Mouse (Mus musculus): Measurements from ENCODE around the gene Kif27. TPM values are rescaled to one million over a fixed set of nuclear protein-coding genes. Genes with fewer than 3 reads are reported as not detected.

Gene Kif27
- total RNA-seq, 4 experiments from 2014 or later = 4.3 to 6.5 (median 5.6) TPM

GRCm38 (mm10) chr13:58364353-58365175, 5.6 kb upstream of the Kif27 start:
- DNase-seq (ENCODE audit: low spot score in 2 of 2) = no peak

- no peak for DNase-seq (ENCODE audit: low spot score in 2 of 2)
These were observed 357 bp upstream of the Kif27 start for GRCm38 (mm10) chr13:58359304-58359653.

GRCm38 (mm10) chr13:58352996-58353395, 5.9 kb downstream of the Kif27 start:
- DNase-seq (ENCODE audit: low spot score in 2 of 2) = no peak

GRCm38 (mm10) chr13:58350606-58351005, 8.3 kb downstream of the Kif27 start:
- DNase-seq (ENCODE audit: low spot score in 2 of 2) = no peak

- DNase-seq (ENCODE audit: low spot score in 2 of 2) = peak in 1 of 2 experiments; percentile 13
These were observed 14.4 kb downstream of the Kif27 start for GRCm38 (mm10) chr13:58344505-58344904.

GRCm38 (mm10) chr13:58337456-58337855, 21.5 kb downstream of the Kif27 start:
- DNase-seq (ENCODE audit: low spot score in 2 of 2) = no peak

DNA sequence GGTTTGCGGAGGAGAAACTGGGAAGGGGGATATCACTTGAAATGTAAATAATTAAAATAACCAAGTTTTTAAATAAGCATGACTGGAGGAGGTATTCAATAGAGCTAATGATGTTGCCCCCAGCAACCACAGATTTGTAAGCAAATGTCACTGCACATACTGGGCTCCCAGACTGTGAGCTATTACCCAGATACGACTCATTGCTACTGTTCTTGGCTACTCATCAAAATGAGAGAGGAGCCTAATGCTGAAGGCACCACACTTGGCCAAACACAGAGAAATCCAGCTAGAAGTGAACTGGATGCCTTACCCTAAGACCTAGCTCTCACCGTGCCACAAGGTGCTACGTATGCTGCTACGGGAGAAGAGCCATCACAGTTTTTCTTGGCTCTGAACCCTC, 24.8 kb downstream of the Kif27 start:
- DNase-seq (ENCODE audit: low spot score in 2 of 2) = no peak

GRCm38 (mm10) chr13:58317768-58318167, 41.2 kb downstream of the Kif27 start:
- DNase-seq (ENCODE audit: low spot score in 2 of 2) = no peak

DNA sequence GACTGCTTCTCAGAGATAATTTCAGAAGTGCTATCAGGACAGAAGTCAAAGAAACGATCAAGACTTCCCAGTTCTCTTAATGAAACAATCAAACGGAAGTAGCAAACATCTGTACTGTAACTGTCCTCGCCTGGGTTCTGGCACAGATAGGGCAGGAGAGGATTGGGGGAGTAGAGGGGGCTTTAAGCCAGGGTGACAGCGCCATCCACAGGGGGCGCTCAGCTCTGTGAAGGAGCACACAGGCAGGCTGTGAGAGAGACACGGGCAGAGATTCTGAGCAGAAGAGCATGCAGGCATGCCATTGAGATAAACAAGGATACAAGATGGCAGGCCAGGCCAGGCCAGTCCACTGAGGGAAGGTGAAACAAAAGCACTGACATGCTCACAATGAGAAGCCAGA, 43.9 kb downstream of the Kif27 start:
- DNase-seq (ENCODE audit: low spot score in 2 of 2) = no peak

- no peak for DNase-seq (ENCODE audit: low spot score in 2 of 2)
These were observed 45.2 kb downstream of the Kif27 start for GRCm38 (mm10) chr13:58313758-58314157.

GRCm38 (mm10) chr13:58311351-58311750, 47.6 kb downstream of the Kif27 start:
- no peak for DNase-seq (ENCODE audit: low spot score in 2 of 2)

- no peak for DNase-seq (ENCODE audit: low spot score in 2 of 2)
These were observed 49.4 kb downstream of the Kif27 start for GRCm38 (mm10) chr13:58309499-58309898.

GRCm38 (mm10) chr13:58307453-58307852, 51.5 kb downstream of the Kif27 start:
- no peak for DNase-seq (ENCODE audit: low spot score in 2 of 2)

DNA sequence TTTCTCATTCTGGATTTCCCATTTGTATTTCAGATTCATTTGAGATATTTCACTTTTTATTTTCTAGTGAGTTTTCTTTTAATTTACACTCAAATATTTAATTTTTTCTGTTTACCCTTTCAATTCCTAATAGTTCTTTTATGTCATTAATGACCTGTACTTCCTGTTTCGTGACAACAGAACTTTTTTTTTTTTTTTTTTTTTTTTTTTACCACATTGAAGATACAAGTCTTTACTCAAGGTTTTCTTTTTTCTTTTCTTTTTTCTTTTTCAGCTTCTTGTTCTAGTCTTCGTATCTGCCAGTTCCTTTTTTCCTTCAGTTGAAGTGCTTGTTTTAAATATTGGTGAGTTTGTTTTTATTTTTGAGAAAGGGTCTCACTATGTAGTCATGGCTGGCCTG, 53.7 kb downstream of the Kif27 start:
- no peak for DNase-seq (ENCODE audit: low spot score in 2 of 2)

- DNase-seq (ENCODE audit: low spot score in 2 of 2) = no peak
These were observed 56.3 kb downstream of the Kif27 start for GRCm38 (mm10) chr13:58302421-58303145.

GRCm38 (mm10) chr13:58301961-58302360, 57.0 kb downstream of the Kif27 start:
- no peak for DNase-seq (ENCODE audit: low spot score in 2 of 2)

- no peak for DNase-seq (ENCODE audit: low spot score in 2 of 2)
These were observed 60.2 kb downstream of the Kif27 start for GRCm38 (mm10) chr13:58298756-58299155.

DNA sequence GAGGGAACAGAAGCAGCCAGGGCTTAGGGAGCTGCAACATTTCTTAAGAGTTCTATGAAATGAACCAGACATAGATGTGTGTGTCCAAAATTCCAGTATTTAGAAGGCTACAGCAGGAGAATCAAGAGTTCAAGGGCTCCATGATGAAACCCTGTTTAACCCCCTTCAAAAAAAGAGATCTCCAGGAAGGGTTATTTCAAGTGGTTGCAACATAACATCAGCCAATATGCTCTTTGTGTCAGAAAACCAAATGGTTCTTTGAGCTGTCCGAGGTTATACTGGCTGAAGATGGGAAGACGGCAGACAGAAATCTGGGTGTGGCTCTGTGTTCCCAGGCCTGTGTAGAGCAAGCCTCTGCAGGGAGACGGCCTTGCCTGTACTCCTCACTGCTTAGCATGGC, 63.3 kb downstream of the Kif27 start:
- no peak for DNase-seq (ENCODE audit: low spot score in 2 of 2)

GRCm38 (mm10) chr13:58292811-58293210, 66.1 kb downstream of the Kif27 start:
- DNase-seq (ENCODE audit: low spot score in 2 of 2) = no peak

- no peak for DNase-seq (ENCODE audit: low spot score in 2 of 2)
These were observed 69.6 kb downstream of the Kif27 start for GRCm38 (mm10) chr13:58289308-58289707.

DNA sequence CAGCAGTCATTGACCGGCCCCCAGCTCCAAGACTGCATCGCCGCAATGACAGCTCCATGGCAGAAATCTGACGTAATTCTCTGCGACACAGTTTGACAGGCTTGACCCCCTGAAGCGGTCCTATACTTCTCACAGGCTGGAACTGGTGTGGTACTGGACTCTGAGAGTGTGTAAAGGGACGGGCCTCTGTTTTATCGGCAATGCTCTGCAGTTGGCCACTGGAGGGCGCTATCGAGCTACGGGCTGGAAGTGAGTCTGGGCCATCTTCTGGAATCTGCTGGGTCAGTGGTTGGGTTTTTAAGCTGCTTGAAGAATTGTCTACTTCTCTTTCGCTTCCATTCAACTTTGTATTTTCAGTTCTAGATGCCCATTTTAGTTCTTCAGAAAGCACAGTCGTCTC, 71.1 kb downstream of the Kif27 start:
- peak in 1 of 2 experiments; percentile 40 for DNase-seq (ENCODE audit: low spot score in 2 of 2)

- no peak for DNase-seq (ENCODE audit: low spot score in 2 of 2)
These were observed 75.5 kb downstream of the Kif27 start for GRCm38 (mm10) chr13:58283466-58283865.

DNA sequence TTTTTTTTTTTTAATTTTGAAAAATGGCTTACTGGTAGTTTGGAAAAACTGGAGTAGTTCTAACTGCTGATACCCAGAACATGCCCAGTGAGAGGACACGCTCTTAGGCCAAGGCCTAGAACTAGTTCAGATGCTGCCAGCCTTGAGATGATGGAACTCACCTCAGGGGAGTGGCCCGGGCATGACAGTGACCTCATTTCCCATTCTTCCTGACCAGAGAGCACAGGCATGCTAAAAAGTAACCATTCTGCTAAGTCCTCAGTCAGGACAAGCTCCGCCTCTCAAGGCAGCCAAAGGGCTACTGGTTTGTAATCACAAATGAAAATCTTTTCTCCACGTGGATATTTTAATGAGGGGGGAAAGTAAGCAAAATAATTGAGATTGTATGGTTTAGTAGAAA, 77.0 kb downstream of the Kif27 start:
- no peak for DNase-seq (ENCODE audit: low spot score in 2 of 2)
